Mouse (Mus musculus): ENCODE data around the gene Olfr283.

- peak; percentile 89 to 96 for TF ChIP-seq CTCF (conservative IDR thresholded peaks at IDR 0.05 in 1 of 2, IDR thresholded peaks at IDR 0.05 in 1 of 2; ENCODE audit: low read depth in 2 of 2, low read length in 2 of 2)
- no peak for TF ChIP-seq MEF2A (IDR thresholded peaks at IDR 0.05; ENCODE audit: borderline replicate concordance, low read depth, low read length)
- TF ChIP-seq TBP (conservative IDR thresholded peaks at IDR 0.05; ENCODE audit: low read depth, low read length): no peak
These were observed 9.1 kb upstream of the Olfr283 start for GRCm38 (mm10) chr15:98389796-98390195.
